Mouse (Mus musculus) C2C12 (cell line): ENCODE results near the gene Tmc6. TPM values are rescaled to one million over a fixed set of nuclear protein-coding genes. Genes with fewer than 3 reads are reported as not detected.

Experiments
- H3K27me3 ChIP-seq: one replicate; pipeline ENCODE4 v1.6.1; 2011; ENCODE audit not compliant: control insufficient read depth, insufficient read depth, insufficient read length
- H3K36me3 ChIP-seq: one replicate; pipeline ENCODE4 v1.6.1; 2011; ENCODE audit not compliant: control insufficient read depth, insufficient read depth
- H3K4me3 ChIP-seq: one replicate; pipeline ENCODE4 v1.5.1; 2011; ENCODE audit warnings: mild to moderate bottlenecking, control low read depth; ENCODE audit not compliant: poor library complexity, insufficient read depth, severe bottlenecking
- H3K79me2 ChIP-seq: one replicate; pipeline ENCODE4 v1.6.1; 2011; ENCODE audit not compliant: control insufficient read depth, insufficient read depth
- H3K79me3 ChIP-seq: one replicate; pipeline ENCODE4 v1.6.1; 2011; ENCODE audit warnings: low read depth, control low read depth
- H3ac ChIP-seq: one replicate; pipeline ENCODE3; 2011; ENCODE audit warnings: low read depth; ENCODE audit not compliant: control insufficient read depth, insufficient read length
- CEBPB ChIP-seq: IDR thresholded peaks from one replicate; pipeline ENCODE4 v1.6.1; 2011; ENCODE audit warnings: low read depth, mild to moderate bottlenecking, control low read depth, moderate library complexity
- CTCF ChIP-seq: IDR thresholded peaks from one replicate; pipeline ENCODE4 v1.5.1; 2011; ENCODE audit not compliant: control insufficient read depth, insufficient read depth, insufficient read length
- FOSL1 ChIP-seq: IDR thresholded peaks from one replicate; pipeline ENCODE4 v1.8.0; 2011; ENCODE audit warnings: mild to moderate bottlenecking, low read length; ENCODE audit not compliant: poor library complexity, insufficient read depth, severe bottlenecking
- MAX ChIP-seq: IDR thresholded peaks from one replicate; pipeline ENCODE4 v1.6.1; 2011; ENCODE audit warnings: mild to moderate bottlenecking, control low read depth
- MYOG ChIP-seq: IDR thresholded peaks from one replicate; pipeline ENCODE4 v1.6.1; 2011; ENCODE audit not compliant: control insufficient read depth, insufficient read length; ENCODE audit errors: extremely low read depth
- polyA plus RNA-seq: library from polyadenylated mRNA; unstranded; fragments of >200 nt; fragmentation: generic; extraction: Trizol; gene quantifications from one replicate; pipeline ENCODE4 v1.2.1, GENCODE M21; 2012; ENCODE audit warnings: missing spikeins

Tmc6 gene
- polyA plus RNA-seq, 1 experiment, result 23.2 TPM

DNA sequence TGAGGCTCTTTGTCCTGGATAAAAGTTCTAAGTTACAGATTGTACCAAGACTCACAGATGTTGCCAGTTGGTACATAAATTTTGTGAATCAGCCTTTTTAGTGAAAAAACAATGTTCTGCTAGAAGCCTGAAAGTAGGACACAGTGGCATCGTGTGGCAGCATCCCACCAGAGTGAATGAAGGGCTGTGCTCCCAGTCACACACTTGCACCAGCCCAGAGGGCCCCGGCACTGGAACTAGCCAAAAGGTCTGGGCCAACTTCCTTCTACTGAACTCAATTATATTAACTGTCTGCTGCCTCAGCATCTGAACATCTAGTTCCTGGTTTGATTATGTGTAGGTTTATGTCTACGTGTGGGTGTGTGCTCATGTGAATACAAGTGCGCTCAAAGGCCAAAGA, 55.0 kb downstream of the Tmc6 start:
- H3K27me3 ChIP-seq, result no peaks in the 10 kb centered on the region
- H3K4me3 ChIP-seq, result no peak overlapping the region
- H3ac ChIP-seq, result no peak overlapping the region
- H3K79me2 ChIP-seq, result no peaks in the 10 kb centered on the region
- no peaks in the 10 kb centered on the region for H3K79me3 ChIP-seq
- peaks cover 5% of the 10 kb centered on the region for H3K36me3 ChIP-seq
- TF ChIP-seq MAX, result no peak
- TF ChIP-seq FOSL1, result no peak

DNA sequence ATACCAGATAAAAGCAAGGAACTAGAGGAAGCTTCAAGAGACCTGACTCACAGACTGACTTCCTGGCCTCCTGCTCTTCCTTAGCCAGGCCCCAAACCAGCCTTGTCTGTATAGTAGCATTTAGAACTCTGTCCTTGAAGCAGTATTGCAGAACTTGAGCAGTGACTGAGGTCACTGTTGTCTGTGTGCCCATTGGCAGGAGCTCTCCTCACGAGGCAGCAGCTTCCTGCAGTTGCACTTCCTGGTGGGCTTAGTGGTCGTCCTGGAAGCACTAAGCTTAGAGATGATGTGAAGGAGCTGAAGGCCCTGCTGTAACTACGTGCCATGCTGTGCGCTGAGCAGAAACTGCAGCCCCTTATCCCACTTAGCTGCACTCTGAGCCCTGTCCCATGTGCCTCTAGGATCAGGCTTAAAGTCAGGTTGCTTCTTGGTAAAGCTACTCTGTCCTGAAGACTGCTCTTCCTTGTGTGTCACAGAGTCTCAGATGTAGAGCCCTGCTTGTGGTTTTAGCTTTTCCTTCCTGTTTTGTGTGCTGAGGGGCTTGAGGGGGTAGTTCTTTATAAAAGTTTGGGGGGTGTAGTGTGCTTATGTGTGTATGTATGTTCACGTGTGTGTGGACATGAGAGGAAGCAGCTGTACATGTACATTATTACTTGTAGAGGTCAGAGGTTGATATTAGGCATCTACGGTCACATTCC, 57.2 kb downstream of the Tmc6 start:
- Histone ChIP-seq H3K27me3 (no peaks in the 10 kb centered on the region), H3K4me3 (no peak overlapping the region), H3ac (no peak overlapping the region), H3K79me3 (no peaks in the 10 kb centered on the region), H3K36me3 (peaks cover 27% of the 10 kb centered on the region), H3K79me2 (no peaks in the 10 kb centered on the region)
- TF ChIP-seq CEBPB (no peak), CTCF (no peak)

- no peaks in the 10 kb centered on the region for H3K27me3 ChIP-seq
- H3K79me3 ChIP-seq, result no peaks in the 10 kb centered on the region
- H3K4me3 ChIP-seq, result no peak overlapping the region
- TF ChIP-seq MAX, result no peak
- no peak for TF ChIP-seq FOSL1
- TF ChIP-seq MYOG, result no peak
- no peak overlapping the region for H3ac ChIP-seq
- peaks cover 61% of the 10 kb centered on the region for H3K36me3 ChIP-seq
- no peaks in the 10 kb centered on the region for H3K79me2 ChIP-seq
Measured at GRCm38 (mm10) chr11:117718838-117719237, 63.2 kb downstream of the Tmc6 start.

Other genes with a start within 250 kb of the Tmc6 start
- 6.3 TPM for gene Tnrc6c, start 127.9 kb downstream of the Tmc6 start, polyA plus RNA-seq
- gene Tmc8, start 122 bp downstream of the Tmc6 start, polyA plus RNA-seq, result 0.09 TPM
- gene 6030468B19Rik, start 15.5 kb upstream of the Tmc6 start, polyA plus RNA-seq, result not detected
- 0.16 TPM for gene Gm20708, start 27.5 kb upstream of the Tmc6 start, polyA plus RNA-seq
- gene Syngr2, start 27.5 kb upstream of the Tmc6 start, polyA plus RNA-seq, result 65.3 TPM
- gene Afmid, start 43.7 kb upstream of the Tmc6 start, polyA plus RNA-seq, result 3.2 TPM
- 265 TPM for gene Tk1, start 43.9 kb upstream of the Tmc6 start, polyA plus RNA-seq
- 230 TPM for gene Birc5, start 67.1 kb upstream of the Tmc6 start, polyA plus RNA-seq
- 0.05 TPM for gene Tmem235, start 78.6 kb upstream of the Tmc6 start, polyA plus RNA-seq
- gene Tha1, start 91.3 kb upstream of the Tmc6 start, polyA plus RNA-seq, result 1.4 TPM
- 12.5 TPM for gene Socs3, start 187.8 kb upstream of the Tmc6 start, polyA plus RNA-seq
- 65.8 TPM for gene Pgs1, start 204.1 kb upstream of the Tmc6 start, polyA plus RNA-seq